Mouse (Mus musculus) kidney, postnatal 0 days (tissue): ENCODE measurements around the gene Numb. TPM values are rescaled to one million over a fixed set of nuclear protein-coding genes. Genes with fewer than 3 reads are reported as not detected.

Experiments used
- ATAC-seq: fragments of 200-750 bp; cut with Nextera tagmentation; replicated peaks from 2 replicates; pipeline ENCODE4 v1.8.0; 2017; ENCODE audit warnings: low read depth, moderate number of reproducible peaks, moderate TSS enrichment, moderate library complexity; ENCODE audit not compliant: low FRiP score
- DNase-seq: peaks from one replicate; pipeline ENCODE4 v3.0.0-alpha.2; 2016; ENCODE audit warnings: low spot score
- H3K27ac ChIP-seq: fragments of 300-500 bp; sonication (generic); 2 replicates; pipeline ENCODE4 v1.5.1; 2014; ENCODE audit warnings: mild to moderate bottlenecking
- H3K27me3 ChIP-seq: fragments of 300-500 bp; sonication (generic); 2 replicates; pipeline ENCODE4 v1.6.1; 2014; ENCODE audit warnings: low read length, mixed read lengths; ENCODE audit not compliant: insufficient read depth
- H3K36me3 ChIP-seq: fragments of 300-500 bp; sonication (generic); 2 replicates; pipeline ENCODE4 v1.6.1; 2014; ENCODE audit warnings: low read length, mixed read lengths; ENCODE audit not compliant: insufficient read depth
- H3K4me1 ChIP-seq: fragments of 300-500 bp; sonication (generic); replicated peaks from 2 replicates; pipeline ENCODE4 v1.6.1; 2014; ENCODE audit warnings: antibody characterized with exemption, low read length, mixed read lengths; ENCODE audit not compliant: insufficient read depth
- H3K4me2 ChIP-seq: fragments of 300-500 bp; sonication (generic); 2 replicates; pipeline ENCODE4 v1.6.1; 2014; ENCODE audit warnings: mild to moderate bottlenecking, low read length, moderate library complexity, mixed read lengths
- H3K4me3 ChIP-seq: fragments of 300-500 bp; sonication (generic); replicated peaks from 2 replicates; pipeline ENCODE4 v1.5.1; 2014; ENCODE audit warnings: low read depth, low read length
- H3K9ac ChIP-seq: fragments of 300-500 bp; sonication (generic); 2 replicates; pipeline ENCODE4 v1.6.1; 2014; ENCODE audit warnings: low read depth, low read length
- H3K9me3 ChIP-seq: fragments of 300-500 bp; sonication (generic); replicated peaks from 2 replicates; pipeline ENCODE4 v1.6.1; 2016; ENCODE audit warnings: low read length, inconsistent platforms, mixed read lengths
- CTCF ChIP-seq: IDR thresholded peaks from 2 replicates; pipeline ENCODE4 v1.5.1; 2016; ENCODE audit warnings: antibody characterized with exemption, low read depth, mild to moderate bottlenecking, moderate library complexity
- WGBS: fragments of 180-500 bp; shearing (Covaris S2); extraction: QIAGEN DNeasy Blood & Tissue Kit; methylation state at CpG from one replicate; pipeline ENCODE4 v1.1.7; 2014; 5-methylcytosine and 5-hydroxymethylcytosine counted together
- polyA plus RNA-seq: library from polyadenylated mRNA; unstranded; fragments of >200 nt; fragmentation: Nextera tagmentation; extraction: Ambion mirVana; gene quantifications from 2 replicates; pipeline ENCODE4 v1.2.1, GENCODE M21; 2015

The Numb gene
- polyA plus RNA-seq, 1 experiment from 2014 or later: 28.7 TPM

DNA sequence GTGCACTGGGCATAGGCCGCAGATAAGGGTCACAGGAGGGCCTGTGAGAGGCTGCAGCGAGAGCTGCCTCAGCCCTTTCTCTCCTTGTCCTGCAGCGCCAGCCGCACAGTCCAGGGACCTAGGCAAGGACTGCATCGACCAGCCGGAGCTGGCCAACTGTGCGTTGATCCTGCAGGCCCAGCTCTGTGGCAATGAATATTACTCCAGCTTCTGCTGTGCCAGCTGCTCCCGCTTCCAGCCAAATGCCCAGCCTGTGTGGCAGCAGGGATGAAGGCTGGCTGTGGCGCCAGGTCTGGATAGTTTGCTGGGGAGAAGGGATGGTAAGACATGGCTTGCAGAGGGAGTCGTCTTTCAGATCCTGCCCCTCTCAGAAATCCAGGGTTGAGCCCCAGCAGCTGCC is 130.0 kb downstream of the Numb start:
- peaks cover 7% of the 10 kb centered on the region; the same call in 1 of the 2 replicates for H3K36me3 ChIP-seq
- H3K9ac ChIP-seq: no peak overlapping the region
- TF ChIP-seq CTCF: no peak
- no peak overlapping the region for H3K4me2 ChIP-seq
- H3K9me3 ChIP-seq: no peaks in the 10 kb centered on the region
- no peak overlapping the region for H3K4me3 ChIP-seq
- ATAC-seq (no peak), DNase-seq (no peak)
- 0 out of 2 replicates have a peak overlapping the region, but pooled peaks have one; percentile 19 for H3K27ac ChIP-seq
- no peaks in the 10 kb centered on the region for H3K27me3 ChIP-seq
- WGBS: 78% methylated on average over 10 of the region's 10 CpGs
- peaks cover 3% of the 10 kb centered on the region; the same call in 1 of the 2 replicates for H3K4me1 ChIP-seq

DNA sequence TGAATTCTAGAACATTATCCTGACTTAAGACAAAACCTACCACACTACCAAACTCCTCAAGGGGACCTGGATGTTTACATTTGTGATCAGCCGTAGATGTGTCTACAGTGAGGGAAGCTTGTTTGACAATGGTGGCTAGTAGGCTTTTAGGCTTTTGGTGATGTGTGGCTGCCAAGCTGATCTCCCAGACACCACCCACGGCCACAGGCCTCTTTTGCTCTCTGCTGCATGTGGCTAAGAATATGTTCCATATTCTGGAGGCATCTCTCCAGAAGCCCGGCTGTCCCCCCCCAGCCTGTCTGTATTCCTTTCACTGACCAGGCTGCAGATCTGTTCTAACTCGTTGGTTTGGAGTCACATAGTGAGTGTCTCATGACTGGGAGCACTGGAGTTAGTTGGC is 131.0 kb downstream of the Numb start:
- peaks cover 3% of the 10 kb centered on the region; the same call in 1 of the 2 replicates for H3K4me1 ChIP-seq
- H3K27me3 ChIP-seq: no peaks in the 10 kb centered on the region
- WGBS: 83% methylated on average over 4 of the region's 4 CpGs
- peaks cover 5% of the 10 kb centered on the region; the same call in 1 of the 2 replicates for H3K36me3 ChIP-seq
- H3K9me3 ChIP-seq: no peaks in the 10 kb centered on the region
- TF ChIP-seq CTCF: no peak
- ATAC-seq (no peak), DNase-seq (no peak)
- H3K9ac ChIP-seq: no peak overlapping the region
- H3K4me2 ChIP-seq: no peak overlapping the region
- H3K4me3 ChIP-seq: no peak overlapping the region
- no peak overlapping the region for H3K27ac ChIP-seq

DNA sequence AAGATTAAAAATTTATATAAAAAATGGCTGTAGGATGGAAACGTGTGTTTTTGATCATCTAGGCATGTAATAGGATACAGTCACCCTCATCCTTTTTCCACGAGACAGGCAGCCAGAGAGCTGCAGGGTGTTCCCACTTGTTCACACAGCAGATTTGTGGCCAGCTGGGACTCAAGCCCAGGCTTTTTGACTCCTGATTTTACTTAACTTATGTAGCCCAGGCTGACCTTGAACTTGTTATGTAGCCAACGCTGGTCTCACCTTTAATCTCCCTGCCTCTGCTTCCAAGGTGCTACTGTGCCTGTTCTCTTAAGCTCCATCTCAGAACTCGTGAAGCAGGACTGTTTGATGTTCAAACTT is 132.0 kb downstream of the Numb start:
- 28% methylated on average over 4 of the region's 4 CpGs for WGBS
- no peak overlapping the region for H3K9ac ChIP-seq

DNA sequence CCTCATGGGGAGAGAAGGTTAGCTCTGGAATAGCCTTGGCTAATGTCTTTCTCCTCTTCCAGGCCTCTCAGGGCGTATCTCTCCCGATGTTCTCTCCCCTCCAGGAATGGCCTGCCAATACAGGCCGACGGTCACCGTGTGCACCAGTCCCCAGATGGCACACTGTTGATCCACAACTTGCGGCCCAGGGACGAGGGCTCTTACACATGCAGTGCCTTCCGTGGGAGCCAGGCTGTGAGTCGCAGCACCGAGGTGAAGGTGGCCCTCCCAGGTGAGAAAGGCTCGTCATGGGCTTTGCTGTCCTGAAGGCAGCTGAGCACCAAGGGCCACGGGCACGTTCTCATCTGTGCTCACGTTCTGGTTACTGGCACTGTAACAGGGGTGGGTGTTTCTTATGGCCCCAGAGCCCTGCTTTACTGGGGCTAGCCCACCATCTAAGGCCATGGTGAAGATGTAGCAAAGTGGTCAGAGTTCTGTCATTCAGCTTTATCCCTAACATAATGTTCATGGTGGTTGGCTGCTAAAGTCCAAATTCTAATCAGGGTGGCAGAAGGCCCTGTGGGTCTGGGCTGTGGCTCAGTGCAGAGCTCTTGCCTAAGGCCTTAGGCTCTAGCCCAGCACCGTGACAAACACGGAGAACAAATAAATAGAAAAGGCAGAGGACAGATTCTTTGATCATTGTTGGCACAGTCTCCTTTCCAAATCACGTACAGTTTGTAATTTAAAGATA is 132.5 kb downstream of the Numb start:
- H3K27me3 ChIP-seq: no peaks in the 10 kb centered on the region
- no peak overlapping the region for H3K9ac ChIP-seq
- H3K4me3 ChIP-seq: no peak overlapping the region
- no peak for DNase-seq
- H3K4me2 ChIP-seq: no peak overlapping the region
- TF ChIP-seq CTCF: no peak
- no peak overlapping the region for H3K27ac ChIP-seq
- no peaks in the 10 kb centered on the region for H3K9me3 ChIP-seq
- peaks cover 3% of the 10 kb centered on the region; the same call in 1 of the 2 replicates for H3K4me1 ChIP-seq
- 0 out of 2 replicates have a peak, but pooled peaks cover 2% of the 10 kb centered on the region for H3K36me3 ChIP-seq
- no peak for ATAC-seq
- 87% methylated on average over 17 of the region's 17 CpGs for WGBS

More for the DNA sequence above, 132.0 kb downstream of the Numb start:
- Histone ChIP-seq H3K4me2 (no peak overlapping the region), H3K9me3 (no peaks in the 10 kb centered on the region), H3K27ac (no peak overlapping the region), H3K4me3 (no peak overlapping the region), H3K27me3 (no peaks in the 10 kb centered on the region), H3K4me1 (peaks cover 3% of the 10 kb centered on the region; the same call in 1 of the 2 replicates), H3K36me3 (0 out of 2 replicates have a peak, but pooled peaks cover 3% of the 10 kb centered on the region)
- no peak for TF ChIP-seq CTCF
- DNase-seq: no peak
- no peak for ATAC-seq

DNA sequence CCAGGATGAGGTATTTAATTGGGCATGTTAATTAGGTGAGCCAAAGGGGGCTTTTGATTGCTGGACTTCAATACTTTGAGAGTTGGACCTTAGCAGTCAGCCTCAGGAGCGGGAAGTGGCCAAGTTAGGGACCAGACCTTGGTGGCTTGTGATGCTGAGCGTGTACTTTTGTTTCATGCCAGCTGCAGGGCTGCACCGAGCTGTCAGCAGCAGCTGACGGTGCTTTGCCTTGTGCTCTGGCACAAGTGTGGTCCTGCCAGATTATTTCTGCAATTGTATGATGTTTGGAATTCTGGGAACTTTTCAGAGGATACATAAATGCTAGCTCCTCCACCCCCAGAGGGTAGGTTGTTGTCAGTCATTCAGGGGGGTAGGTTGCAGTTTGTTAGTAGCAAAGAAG is 136.4 kb downstream of the Numb start:
- ATAC-seq (no peak), DNase-seq (no peak)
- no peak overlapping the region for H3K4me3 ChIP-seq
- H3K9me3 ChIP-seq: no peaks in the 10 kb centered on the region
- H3K4me1 ChIP-seq: no peaks in the 10 kb centered on the region
- H3K36me3 ChIP-seq: no peaks in the 10 kb centered on the region
- H3K9ac ChIP-seq: no peak overlapping the region
- H3K27ac ChIP-seq: no peak overlapping the region
- H3K27me3 ChIP-seq: no peaks in the 10 kb centered on the region
- TF ChIP-seq CTCF: no peak
- no peak overlapping the region for H3K4me2 ChIP-seq
- WGBS: 60% methylated on average over 4 of the region's 4 CpGs

DNA sequence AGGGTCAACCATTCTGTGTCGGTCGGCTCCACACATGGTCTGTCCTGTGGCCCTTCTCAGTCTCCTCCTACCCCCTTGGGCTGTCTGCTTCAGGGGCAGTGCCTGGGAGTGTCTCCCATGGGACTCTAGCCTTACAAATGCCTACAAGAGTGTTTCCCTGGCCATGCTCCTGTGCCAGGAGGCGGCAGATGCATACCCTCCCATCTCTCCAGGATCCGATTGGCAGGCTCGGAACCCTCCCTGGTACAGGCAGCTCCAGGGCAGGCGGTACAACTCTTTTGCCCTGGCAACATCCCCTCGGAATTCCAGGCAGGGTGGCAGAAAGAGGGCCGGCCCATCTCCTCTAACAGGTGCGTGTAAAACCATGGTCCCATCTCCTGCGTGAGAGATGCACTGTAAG is 139.1 kb downstream of the Numb start:
- no peak for ATAC-seq
- WGBS: 87% methylated on average over 10 of the region's 10 CpGs
- H3K9me3 ChIP-seq: no peaks in the 10 kb centered on the region

More for the DNA sequence above, 139.1 kb downstream of the Numb start:
- no peaks in the 10 kb centered on the region for H3K27me3 ChIP-seq
- no peaks in the 10 kb centered on the region for H3K4me1 ChIP-seq
- no peaks in the 10 kb centered on the region for H3K36me3 ChIP-seq
- TF ChIP-seq CTCF: no peak
- no peak overlapping the region for H3K4me2 ChIP-seq
- H3K9ac ChIP-seq: no peak overlapping the region
- H3K27ac ChIP-seq: no peak overlapping the region
- no peak for DNase-seq
- no peak overlapping the region for H3K4me3 ChIP-seq
